Mouse (Mus musculus): Measurements from ENCODE around the gene Mllt1.

DNA sequence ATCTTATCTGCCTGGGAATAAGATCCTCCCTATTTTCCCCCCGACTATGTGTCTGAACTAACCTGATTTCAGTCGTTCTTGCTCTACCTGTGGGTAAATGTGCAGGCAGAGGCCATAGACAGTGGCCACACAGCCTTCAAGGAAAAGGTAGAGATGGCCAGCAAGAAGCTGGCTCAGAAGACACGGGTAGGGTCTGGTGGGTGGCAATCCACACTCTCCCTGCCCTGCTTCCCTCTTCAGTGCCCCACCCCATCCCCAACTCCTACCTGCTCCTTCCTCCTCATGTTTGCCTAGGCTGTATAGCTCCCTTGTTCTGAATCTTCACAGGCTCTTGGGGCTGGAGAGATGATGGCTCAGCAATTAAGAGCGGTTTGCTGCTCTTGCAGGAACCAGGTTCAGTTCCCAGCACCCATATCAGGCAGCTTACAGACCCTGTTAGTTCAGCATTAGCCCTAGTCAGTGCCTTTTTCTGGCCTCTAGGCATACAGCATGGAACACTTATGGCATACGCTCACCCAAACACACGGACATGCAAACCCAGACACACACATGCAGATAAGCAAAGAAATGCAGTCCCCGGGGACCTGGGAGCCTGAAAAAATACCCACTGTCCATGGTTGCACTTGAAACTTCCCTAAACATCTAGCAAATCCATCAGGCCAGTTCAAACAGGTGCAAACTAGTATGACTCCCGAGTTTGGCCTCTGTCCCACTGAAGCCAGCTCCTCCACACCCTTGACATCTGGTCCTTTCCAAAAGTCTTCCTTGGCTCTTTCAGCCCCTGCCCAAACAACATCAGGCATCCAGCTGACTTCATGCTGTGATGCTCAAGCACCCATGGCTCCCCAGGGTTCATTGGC, 41.5 kb upstream of the Mllt1 start:
- TF ChIP-seq EP300 (IDR thresholded peaks at IDR 0.05), result no peak
- no peak for TF ChIP-seq CTCF (IDR thresholded peaks at IDR 0.05)

All from lung, postnatal 0 days (tissue).